Mouse (Mus musculus) spleen, postnatal 4 days (tissue): ENCODE results near the gene Armc8.

ENCODE experiments used
- DNase-seq, 2 experiments: peaks; one replicate each; pipeline ENCODE4 v3.0.0; 2022; ENCODE audit warnings: low spot score in 2 of 2

The Armc8 gene

DNA sequence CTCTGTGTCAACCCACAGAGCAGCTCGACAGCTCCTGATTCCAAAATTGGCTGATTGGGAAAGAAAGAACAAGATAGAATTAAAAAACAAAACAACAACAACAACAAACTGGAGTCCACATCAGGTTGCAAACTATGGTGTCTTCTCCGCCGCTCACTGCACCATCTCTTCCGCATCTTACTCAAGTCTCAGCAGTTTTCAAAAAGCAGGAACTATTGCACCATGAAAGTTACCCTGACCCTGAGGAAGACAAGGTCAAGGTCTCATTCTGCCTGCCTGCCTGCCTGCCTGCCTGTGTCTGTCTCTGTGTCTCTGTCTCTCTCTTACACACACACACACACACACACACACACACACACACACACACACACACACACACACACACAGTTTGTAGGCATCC, 69.4 kb downstream of the Armc8 start:
- no peak for DNase-seq

DNA sequence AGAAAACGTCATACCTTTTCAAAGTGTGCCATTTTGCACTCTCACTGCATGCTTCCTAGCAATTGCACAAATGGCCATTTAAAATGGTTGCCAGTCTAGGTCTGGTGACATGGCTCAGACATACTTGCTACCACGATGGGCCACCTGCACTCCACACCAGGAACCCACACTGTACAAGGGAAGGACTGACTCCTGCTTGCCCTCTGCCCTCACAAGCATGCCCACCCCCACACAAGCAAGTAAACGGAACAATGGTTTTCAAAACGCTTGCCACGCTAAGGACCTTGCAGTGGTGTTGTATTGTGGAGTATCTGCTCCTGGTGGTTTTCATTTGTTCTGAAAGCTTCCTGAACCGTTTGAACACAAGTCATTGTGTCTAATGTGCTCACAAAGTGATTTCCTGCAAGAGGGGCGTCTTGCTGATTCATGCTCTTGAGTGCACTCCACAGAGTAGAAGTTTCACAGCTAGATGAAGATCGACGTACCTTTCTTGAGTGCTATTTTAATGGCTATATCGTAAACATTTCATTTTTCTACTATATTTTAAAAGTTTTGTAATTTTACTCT, 76.0 kb downstream of the Armc8 start:
- DNase-seq: no peak

GRCm38 (mm10) chr9:99491050-99491449, 77.6 kb downstream of the Armc8 start:
- no peak for DNase-seq

DNA sequence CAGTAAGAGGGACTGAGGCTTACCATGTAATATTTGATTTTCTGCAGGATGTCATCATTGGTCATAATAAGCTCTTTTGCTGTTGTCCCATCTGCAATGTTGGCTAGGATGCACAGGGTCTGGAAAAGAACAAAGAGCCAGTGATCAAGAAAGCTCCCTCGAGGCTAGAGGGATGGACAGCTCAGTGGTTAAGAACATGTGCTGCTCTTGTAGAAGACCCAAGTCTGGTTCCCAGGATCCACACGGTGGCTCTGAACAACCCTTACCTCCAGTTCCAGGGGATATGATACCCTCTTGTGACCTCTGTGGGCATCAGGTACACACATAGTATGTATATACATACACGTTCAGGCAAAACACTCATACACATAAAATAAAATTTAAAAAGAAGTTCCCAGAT, 80.9 kb downstream of the Armc8 start:
- no peak for DNase-seq

DNA sequence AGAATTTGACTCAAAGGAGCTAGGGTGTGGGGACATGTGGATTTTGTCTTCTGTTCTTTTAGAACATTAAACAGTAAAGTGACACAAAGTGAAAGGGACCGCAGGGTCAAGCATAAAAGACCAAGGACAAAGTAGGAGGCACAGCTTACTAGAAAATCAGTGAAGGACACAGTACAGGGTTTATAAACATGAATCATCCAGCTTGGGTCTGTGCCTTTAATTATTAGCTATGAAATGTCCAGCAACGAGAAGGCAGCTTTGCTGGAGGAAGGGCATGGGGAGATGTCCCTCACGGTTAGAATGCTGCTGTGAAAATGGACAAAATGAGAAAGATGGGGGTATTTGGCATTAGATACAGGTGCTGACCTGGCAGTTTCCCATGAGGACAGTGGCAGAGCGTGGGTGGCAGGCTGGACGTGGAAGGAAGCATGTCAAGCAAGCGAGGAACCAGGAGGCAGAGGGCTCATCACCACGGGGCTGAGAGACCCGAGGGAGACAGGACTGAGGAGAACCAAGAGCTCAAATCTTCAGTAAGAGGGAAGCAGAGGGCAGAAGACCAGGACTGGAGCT, 81.5 kb downstream of the Armc8 start:
- DNase-seq: no peak

DNA sequence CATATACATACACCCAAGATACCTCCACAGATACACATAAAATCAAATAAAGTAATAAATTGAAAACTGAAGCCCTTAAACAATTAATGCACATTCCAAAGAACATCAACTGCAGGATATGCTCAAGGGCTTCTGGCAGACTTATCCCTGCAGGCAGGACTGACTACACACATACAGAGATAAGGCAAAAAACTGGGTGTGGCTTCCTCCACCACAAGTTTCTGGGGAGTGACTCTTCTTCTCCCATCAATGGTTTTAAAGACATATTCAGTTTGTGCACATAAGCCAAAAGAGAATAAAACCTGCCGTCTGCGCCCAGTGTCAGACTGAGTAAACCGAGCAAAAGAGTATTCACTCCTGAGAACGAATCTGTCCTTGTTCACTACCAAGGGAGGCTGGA, 83.6 kb downstream of the Armc8 start:
- no peak for DNase-seq

- DNase-seq: no peak
Measured at GRCm38 (mm10) chr9:99484632-99485031, 84.1 kb downstream of the Armc8 start.

DNA sequence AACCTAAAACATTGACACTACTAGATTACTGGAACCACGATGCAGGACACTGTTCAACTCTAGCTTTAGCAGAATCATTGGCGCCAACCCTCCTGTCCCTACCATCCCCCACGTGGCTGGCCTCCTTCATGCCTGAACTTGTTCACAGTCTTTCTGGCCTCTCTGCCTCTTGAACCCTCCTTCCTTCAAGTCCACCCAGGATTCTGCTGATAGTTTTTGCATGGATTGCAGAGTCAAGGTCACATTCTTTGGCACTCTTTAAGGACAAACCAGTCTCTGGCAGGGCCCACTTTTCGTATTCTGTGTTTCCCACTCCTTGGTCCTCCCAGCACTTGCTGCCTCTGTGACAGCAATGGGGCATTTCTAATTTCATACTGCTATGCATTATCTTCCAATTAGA, 85.5 kb downstream of the Armc8 start:
- DNase-seq: no peak

GRCm38 (mm10) chr9:99480764-99481163, 87.9 kb downstream of the Armc8 start:
- no peak for DNase-seq

DNA sequence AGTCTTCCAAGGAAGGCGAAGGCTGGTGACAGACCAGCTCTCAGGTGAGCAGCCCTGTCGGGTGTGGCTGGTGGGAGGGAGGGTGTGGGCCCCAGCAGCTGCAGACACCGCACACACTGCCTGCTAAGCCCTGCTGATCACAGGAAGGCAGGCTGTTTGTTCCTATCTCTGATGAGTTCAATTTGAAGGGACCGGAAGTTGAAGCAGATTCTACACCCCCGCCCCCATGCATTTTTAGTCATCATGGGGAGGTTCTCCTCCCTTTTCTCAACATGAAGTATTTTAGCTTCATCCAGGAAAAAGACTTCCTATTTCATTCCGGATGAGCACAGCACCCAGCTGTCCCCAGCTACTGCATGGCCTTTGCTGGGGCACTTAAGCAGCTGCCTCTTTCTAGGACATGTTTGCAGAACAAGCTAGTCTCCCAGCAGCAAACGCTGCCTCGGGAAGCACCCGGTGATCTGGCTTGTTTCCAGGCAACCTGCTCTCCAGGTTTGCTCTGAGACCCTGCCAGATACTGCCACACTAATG, 89.5 kb downstream of the Armc8 start:
- DNase-seq: no peak

GRCm38 (mm10) chr9:99471334-99471733, 97.4 kb downstream of the Armc8 start:
- DNase-seq: no peak

DNA sequence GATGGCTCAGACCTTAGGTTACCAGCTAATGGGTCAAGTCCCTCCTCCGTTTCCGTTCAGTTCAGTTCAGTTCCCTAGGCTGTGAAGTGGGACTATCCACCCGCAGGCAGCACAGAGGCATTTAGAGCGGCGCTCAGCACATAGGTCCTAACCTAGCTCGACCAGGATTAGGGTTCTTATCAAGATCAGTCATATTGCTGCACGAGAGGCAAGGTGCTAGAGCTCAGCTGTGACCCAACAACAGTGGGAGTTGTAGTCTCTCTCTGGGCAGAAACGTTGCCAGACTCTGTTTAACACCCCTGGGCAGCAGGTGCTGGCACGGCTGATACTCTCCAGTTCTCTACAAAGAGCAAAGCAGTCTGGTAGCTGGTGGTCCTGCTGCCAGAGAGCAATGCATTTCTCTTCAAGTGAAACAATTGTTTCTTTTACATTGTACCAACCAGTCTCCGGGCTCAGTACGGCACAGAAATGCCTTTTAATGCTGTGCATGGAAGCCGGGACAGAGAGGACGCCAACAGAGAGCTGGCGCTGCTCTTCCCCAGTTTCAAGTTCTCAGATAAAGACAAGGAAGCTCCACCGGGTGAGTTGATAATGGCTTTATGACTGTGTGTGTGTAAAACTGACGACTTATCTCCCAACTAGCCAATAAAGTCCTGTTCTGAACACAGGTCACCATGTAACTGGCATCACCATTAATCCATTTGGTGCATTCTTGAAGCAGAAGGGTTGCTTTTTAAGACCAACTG, 98.2 kb downstream of the Armc8 start:
- no peak for DNase-seq

DNA sequence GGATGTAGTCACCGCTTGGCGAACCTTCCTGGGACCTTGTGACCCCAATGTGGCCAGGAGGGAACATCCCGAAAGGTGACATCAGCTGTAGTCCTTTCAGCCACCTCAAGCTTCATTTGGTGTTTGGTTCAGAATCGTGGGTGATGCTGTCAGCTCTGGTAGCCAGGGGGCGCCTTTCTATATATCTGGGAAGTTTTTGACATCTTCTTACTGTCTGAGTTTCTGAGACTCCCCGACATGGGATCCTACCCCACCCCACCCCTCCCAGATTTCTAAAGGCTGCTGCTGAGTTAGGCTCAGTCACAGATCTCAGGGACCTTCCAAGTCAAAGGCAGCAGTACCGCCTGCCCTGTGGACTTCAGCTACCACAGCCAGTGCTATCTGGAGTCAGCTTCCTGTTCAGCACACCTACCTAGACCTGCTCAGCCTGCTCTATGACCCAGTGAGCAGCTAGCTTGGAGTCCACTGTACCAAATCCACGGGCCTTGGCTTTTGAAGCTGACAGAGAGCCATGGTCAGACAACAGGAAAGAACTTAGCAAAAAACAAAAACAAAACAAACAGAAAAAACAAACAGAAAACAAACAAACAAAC, 98.9 kb downstream of the Armc8 start:
- no peak for DNase-seq

DNA sequence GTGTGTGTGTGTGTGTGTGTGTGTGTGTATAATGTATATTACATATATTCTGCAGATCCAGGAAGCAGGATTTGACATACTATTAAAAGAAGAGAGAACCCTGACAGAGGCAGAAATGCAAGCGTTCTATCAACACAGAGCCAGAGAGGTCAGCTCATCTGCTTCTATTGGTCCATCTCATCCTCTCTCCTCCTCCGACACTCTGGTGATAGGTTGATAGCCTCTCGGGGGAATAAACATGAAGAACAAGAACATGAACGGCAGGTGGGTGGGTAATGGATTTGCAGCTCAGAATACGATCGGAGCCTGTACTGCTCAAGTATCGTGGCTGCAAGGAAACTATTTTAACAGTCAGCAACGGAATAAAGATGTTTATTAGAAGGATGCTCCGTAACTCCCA, 100.1 kb downstream of the Armc8 start:
- no peak for DNase-seq

GRCm38 (mm10) chr9:99464876-99465275, 103.8 kb downstream of the Armc8 start:
- DNase-seq: no peak

DNA sequence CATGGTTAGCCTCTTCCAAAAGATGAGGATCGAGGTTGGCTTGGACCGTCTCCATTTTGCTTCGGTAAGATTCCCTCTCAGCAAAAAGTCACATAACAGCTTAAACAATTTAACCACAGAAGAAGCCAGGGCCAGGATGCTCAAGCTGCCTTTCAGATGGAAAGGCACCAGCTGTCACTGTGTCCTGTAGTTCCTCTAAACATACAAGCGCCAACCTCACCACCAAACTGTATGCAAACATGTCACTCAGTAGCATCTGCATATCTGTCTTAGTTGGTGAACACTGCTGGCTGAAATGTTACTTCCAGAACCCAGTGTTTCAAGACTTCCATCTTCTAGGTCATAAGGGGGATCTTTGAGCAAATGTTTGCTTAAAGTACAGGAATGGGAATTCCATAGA, 109.0 kb downstream of the Armc8 start:
- DNase-seq: no peak

- DNase-seq: peak; percentile 60 to 84
Measured at GRCm38 (mm10) chr9:99458529-99459208, 110.0 kb downstream of the Armc8 start.

- no peak for DNase-seq
Measured at GRCm38 (mm10) chr9:99454211-99454610, 114.5 kb downstream of the Armc8 start.

- DNase-seq: no peak
Measured at GRCm38 (mm10) chr9:99451161-99451560, 117.5 kb downstream of the Armc8 start, which contains the start of gene Nme9. TSS of gene Nme9 (plus strand) at chr9:99451475.

DNA sequence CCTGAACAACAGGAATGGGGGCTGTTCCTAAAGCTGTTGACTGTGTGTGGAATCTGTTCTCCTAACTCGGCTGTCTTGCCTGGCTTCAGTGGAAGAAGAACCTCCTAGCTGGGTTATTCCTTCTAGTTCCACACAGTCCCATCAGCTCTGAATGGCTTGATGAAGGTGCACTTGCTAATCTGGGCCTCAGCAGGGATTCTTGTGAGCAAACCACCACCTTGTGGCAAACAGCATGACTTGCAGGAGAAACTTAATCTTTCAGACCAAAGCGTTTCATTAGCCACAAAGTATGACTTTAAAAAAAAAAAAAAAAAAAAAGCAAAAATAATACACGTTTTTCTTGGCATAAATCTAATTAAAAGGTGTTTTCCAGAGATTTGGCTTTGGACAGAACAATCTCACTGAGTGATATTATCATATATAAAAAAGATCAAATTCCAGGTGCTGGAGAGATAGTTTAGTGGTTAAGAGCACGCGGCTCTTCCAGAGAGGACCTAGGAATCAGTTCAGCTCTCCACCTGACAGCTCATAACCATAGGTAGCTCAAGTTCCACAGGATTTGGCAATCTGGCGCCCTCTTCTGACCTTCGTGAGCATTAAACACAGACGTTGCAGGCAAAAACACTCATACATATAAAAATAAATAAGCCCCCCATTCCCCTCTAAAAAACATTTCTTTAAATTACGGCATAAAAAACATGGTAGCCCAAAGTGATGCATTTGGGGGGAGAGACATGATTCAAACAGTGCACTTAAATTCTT, 118.6 kb downstream of the Armc8 start:
- no peak for DNase-seq

DNA sequence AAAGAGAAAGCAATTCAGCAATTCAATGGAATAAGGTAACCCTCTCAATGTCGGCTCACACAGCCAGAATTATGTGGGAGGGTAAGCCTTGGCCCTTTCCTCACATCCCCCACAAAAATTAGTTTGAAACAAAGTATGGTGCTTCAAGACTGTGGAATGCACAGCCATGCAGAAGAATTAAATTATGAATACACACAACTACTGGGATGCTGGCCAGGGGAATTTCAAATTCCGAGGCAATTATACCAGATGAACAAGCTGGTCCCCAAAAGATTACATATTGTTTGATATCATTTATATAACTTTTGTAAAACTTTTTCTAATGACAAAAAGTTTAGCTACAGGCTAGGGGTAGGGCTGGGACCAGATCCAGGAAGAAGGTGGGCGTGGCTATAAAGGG, 121.4 kb downstream of the Armc8 start:
- DNase-seq: no peak
